Mouse (Mus musculus) embryonic facial prominence, embryonic 15.5 days (tissue): ENCODE measurements around the gene 2410002F23Rik. TPM values are rescaled to one million over a fixed set of nuclear protein-coding genes. Genes with fewer than 3 reads are reported as not detected.
"Not testable (repeated sequence)": the region's sequence is repeated elsewhere in the genome, so short reads cannot be mapped to it uniquely, and the experiment has no call there.

Experiments used
- ATAC-seq: fragments of 200-750 bp; cut with Nextera tagmentation; 2 replicates; pipeline ENCODE4 v1.8.0; 2017; ENCODE audit warnings: low read depth, moderate TSS enrichment; ENCODE audit not compliant: insufficient number of reproducible peaks, low FRiP score, low TSS enrichment
- H3K27ac ChIP-seq: fragments of 300-500 bp; sonication (generic); replicated peaks from 2 replicates; pipeline ENCODE4 v1.5.1; 2015; ENCODE audit warnings: mild to moderate bottlenecking, inconsistent platforms
- H3K27me3 ChIP-seq: fragments of 300-500 bp; sonication (generic); 2 replicates; pipeline ENCODE4 v1.6.1; 2015; ENCODE audit warnings: inconsistent platforms
- H3K36me3 ChIP-seq: fragments of 300-500 bp; sonication (generic); 2 replicates; pipeline ENCODE4 v1.6.1; 2015; ENCODE audit warnings: mild to moderate bottlenecking, inconsistent platforms
- H3K4me1 ChIP-seq: fragments of 300-500 bp; sonication (generic); 2 replicates; pipeline ENCODE4 v1.6.1; 2015; ENCODE audit warnings: inconsistent platforms
- H3K4me2 ChIP-seq: fragments of 300-500 bp; sonication (generic); replicated peaks from 2 replicates; pipeline ENCODE4 v1.6.1; 2015; ENCODE audit warnings: mild to moderate bottlenecking, inconsistent platforms
- H3K4me3 ChIP-seq: fragments of 300-500 bp; sonication (generic); replicated peaks from 2 replicates; pipeline ENCODE4 v1.5.1; 2015; ENCODE audit warnings: mild to moderate bottlenecking, inconsistent platforms
- H3K9ac ChIP-seq: fragments of 300-500 bp; sonication (generic); 2 replicates; pipeline ENCODE4 v1.6.1; 2015; ENCODE audit warnings: inconsistent platforms
- H3K9me3 ChIP-seq: fragments of 300-500 bp; sonication (generic); replicated peaks from 2 replicates; pipeline ENCODE4 v1.6.1; 2016; ENCODE audit warnings: inconsistent platforms
- WGBS: fragments of 180-500 bp; shearing (Covaris S2); methylation state at CpG from one replicate; pipeline ENCODE4 v1.1.7; 2015; 5-methylcytosine and 5-hydroxymethylcytosine counted together
- polyA plus RNA-seq: library from polyadenylated mRNA; unstranded; fragments of >200 nt; fragmentation: Nextera tagmentation; extraction: Ambion mirVana; gene quantifications from 2 replicates; pipeline ENCODE4 v1.2.1, GENCODE M21; 2015

Gene 2410002F23Rik
- polyA plus RNA-seq, result 151 and 162 TPM in 2 replicates

- no peaks in the 10 kb centered on the region for H3K9me3 ChIP-seq
- H3K27me3 ChIP-seq, result no peaks in the 10 kb centered on the region
- under 1% methylated on average over 62 of the region's 62 CpGs for WGBS
- ATAC-seq, result peak; percentile 90
- H3K36me3 ChIP-seq, result peaks cover 28% of the 10 kb centered on the region
- peak within 1 kb of the TSS; percentile 62 for H3K4me2 ChIP-seq
- H3K27ac ChIP-seq, result peak within 1 kb of the TSS; percentile 96
- H3K9ac ChIP-seq, result peak within 1 kb of the TSS; percentile 95
- peak within 1 kb of the TSS; percentile 97 for H3K4me3 ChIP-seq
- H3K4me1 ChIP-seq, result peaks cover 34% of the 10 kb centered on the region
Observed at GRCm38 (mm10) chr7:44246055-44246983, at the start of gene 2410002F23Rik, which contains the start of gene 1700028J19Rik. Gene 2410002F23Rik, plus strand, starts transcription at chr7:44246722. Gene 1700028J19Rik, minus strand, starts transcription at chr7:44246695.

DNA sequence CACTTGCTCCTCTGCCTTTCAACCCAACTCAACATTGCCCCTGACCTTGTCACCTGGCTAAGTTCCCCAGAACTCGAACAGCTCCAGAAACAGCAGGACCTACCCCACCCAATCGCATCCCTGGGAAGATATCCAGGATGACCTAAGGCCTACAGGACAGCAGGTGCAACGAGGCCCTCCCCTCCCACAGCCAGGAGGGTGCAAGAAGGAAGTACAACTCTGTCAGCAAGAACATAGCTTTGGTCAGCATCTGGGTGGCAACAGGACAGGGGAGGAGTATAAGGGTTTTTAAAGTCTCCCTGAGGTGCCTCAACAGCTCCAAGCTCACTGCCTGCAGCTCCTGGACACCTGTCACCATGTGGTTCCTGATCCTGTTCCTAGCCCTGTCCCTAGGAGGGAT is 48.6 kb upstream of the 2410002F23Rik start, which contains the start of gene Klk1b3:
Gene Klk1b3, plus strand, starts transcription at position 301 of the 400 bp plus-strand sequence.
- Histone ChIP-seq H3K27me3 (no peaks in the 10 kb centered on the region), H3K4me1 (no peaks in the 10 kb centered on the region), H3K36me3 (no peaks in the 10 kb centered on the region), H3K9ac (no peak within 1 kb of the TSS), H3K4me2 (no peak within 1 kb of the TSS), H3K9me3 (no peaks in the 10 kb centered on the region), H3K4me3 (no peak within 1 kb of the TSS), H3K27ac (no peak within 1 kb of the TSS)
- 65% methylated on average over 3 of the region's 3 CpGs for WGBS
- ATAC-seq, result no peak

- not testable (repeated sequence) for H3K9me3 ChIP-seq, H3K27me3 ChIP-seq, H3K27ac ChIP-seq, H3K4me3 ChIP-seq, H3K4me2 ChIP-seq, ATAC-seq, H3K36me3 ChIP-seq, H3K9ac ChIP-seq, H3K4me1 ChIP-seq
- 48% methylated on average over 3 of the region's 3 CpGs for WGBS
Observed at GRCm38 (mm10) chr7:44207135-44207534, 39.4 kb upstream of the 2410002F23Rik start, which contains the start of gene Klk1b4. Gene Klk1b4, plus strand, starts transcription at chr7:44207435.

GRCm38 (mm10) chr7:44208307-44208706 is 38.2 kb upstream of the 2410002F23Rik start:
- Histone ChIP-seq H3K4me3 (no peak overlapping the region), H3K36me3 (no peaks in the 10 kb centered on the region), H3K9me3 (no peaks in the 10 kb centered on the region), H3K4me1 (no peaks in the 10 kb centered on the region), H3K9ac (no peak overlapping the region), H3K4me2 (no peak overlapping the region), H3K27me3 (no peaks in the 10 kb centered on the region), H3K27ac (no peak overlapping the region)
- no peak for ATAC-seq
- WGBS, result 76% methylated on average over 3 of the region's 3 CpGs

DNA sequence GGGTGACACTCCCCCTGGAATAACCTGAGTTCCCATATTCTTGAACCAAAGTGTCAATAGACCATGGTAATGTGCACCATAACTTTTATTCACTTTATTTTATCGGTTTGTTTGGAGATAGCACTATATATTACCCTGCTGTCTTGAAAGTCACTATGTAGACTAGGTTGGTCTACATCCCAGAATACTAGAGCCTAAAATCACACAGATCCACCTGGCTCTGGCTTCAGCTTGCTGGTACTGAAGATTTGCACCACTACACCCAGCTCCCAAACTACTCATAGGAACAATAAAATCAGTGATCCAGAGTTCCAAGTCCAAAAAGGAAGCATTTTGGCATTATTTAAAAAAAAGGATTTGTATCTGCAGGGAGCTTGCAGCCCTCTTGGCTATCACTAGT is 30.9 kb upstream of the 2410002F23Rik start, which contains the start of gene Klk1b5:
Gene Klk1b5, plus strand, starts transcription at position 301 of the 400 bp plus-strand sequence.
- Histone ChIP-seq H3K4me3 (no peak within 1 kb of the TSS), H3K27ac (no peak within 1 kb of the TSS), H3K4me1 (no peaks in the 10 kb centered on the region), H3K9ac (no peak within 1 kb of the TSS), H3K9me3 (no peaks in the 10 kb centered on the region), H3K36me3 (no peaks in the 10 kb centered on the region), H3K4me2 (no peak within 1 kb of the TSS), H3K27me3 (no peaks in the 10 kb centered on the region)
- 82% methylated on average over 1 of the region's 1 CpGs for WGBS
- ATAC-seq, result no peak

- not testable (repeated sequence) for ATAC-seq, H3K9ac ChIP-seq, H3K27ac ChIP-seq, H3K27me3 ChIP-seq, H3K4me2 ChIP-seq, H3K9me3 ChIP-seq, H3K4me1 ChIP-seq, H3K4me3 ChIP-seq, H3K36me3 ChIP-seq
- WGBS, result 73% methylated on average over 9 of the region's 10 CpGs
Observed at GRCm38 (mm10) chr7:44221601-44222000, 24.9 kb upstream of the 2410002F23Rik start.

- not testable (repeated sequence) for ATAC-seq, H3K27me3 ChIP-seq, H3K4me1 ChIP-seq, H3K9me3 ChIP-seq, H3K4me3 ChIP-seq, H3K4me2 ChIP-seq, H3K9ac ChIP-seq, H3K27ac ChIP-seq, H3K36me3 ChIP-seq
- WGBS, result 78% methylated on average over 6 of the region's 6 CpGs
Observed at GRCm38 (mm10) chr7:44222335-44222734, 24.2 kb upstream of the 2410002F23Rik start.

GRCm38 (mm10) chr7:44225076-44225475 is 21.4 kb upstream of the 2410002F23Rik start, which contains the start of gene Klk1:
Gene Klk1, plus strand, starts transcription at chr7:44225360.
- ATAC-seq, result no peak
- H3K4me1 ChIP-seq, result no peaks in the 10 kb centered on the region

DNA sequence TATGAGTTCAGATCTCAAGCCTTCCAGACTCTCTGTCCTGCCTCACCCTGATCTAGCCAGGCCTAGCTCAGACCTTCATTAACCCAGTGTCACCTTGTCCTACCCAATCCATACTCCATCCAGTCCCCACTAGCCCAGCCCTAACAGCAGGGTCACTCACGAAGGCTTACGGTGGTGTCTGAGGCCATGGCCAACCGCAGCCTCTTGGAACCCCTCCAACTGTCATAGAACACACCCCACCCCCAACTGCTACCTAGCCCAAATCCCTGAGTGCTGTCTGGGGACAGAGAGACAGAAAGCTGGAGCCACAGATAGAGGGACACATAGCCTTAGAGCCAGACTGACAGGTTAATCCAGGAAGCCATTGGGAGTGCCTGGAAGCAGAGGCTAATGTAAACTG is 10.6 kb upstream of the 2410002F23Rik start, which contains the start of gene Gm36864:
Gene Gm36864, plus strand, starts transcription at position 269 of the 400 bp plus-strand sequence.
- H3K27me3 ChIP-seq, result no peaks in the 10 kb centered on the region
- no peak within 1 kb of the TSS for H3K27ac ChIP-seq
- H3K9me3 ChIP-seq, result no peaks in the 10 kb centered on the region
- H3K4me2 ChIP-seq, result no peak within 1 kb of the TSS
- WGBS, result 85% methylated on average over 3 of the region's 3 CpGs
- no peak within 1 kb of the TSS for H3K4me3 ChIP-seq
- H3K9ac ChIP-seq, result no peak within 1 kb of the TSS
- H3K36me3 ChIP-seq, result no peaks in the 10 kb centered on the region
- 0 out of 2 replicates have a peak, but pooled peaks have one; percentile 7 for ATAC-seq
- no peaks in the 10 kb centered on the region for H3K4me1 ChIP-seq

More at GRCm38 (mm10) chr7:44225076-44225475, 21.4 kb upstream of the 2410002F23Rik start, which contains the start of gene Klk1:
- Histone ChIP-seq H3K4me2 (no peak within 1 kb of the TSS), H3K36me3 (no peaks in the 10 kb centered on the region), H3K9me3 (no peaks in the 10 kb centered on the region), H3K27me3 (no peaks in the 10 kb centered on the region), H3K9ac (no peak within 1 kb of the TSS), H3K4me3 (no peak within 1 kb of the TSS), H3K27ac (no peak within 1 kb of the TSS)
- WGBS, result 36% methylated on average over 1 of the region's 1 CpGs

- no peak for ATAC-seq
- 47% methylated on average over 2 of the region's 2 CpGs for WGBS
- H3K36me3 ChIP-seq, result no peaks in the 10 kb centered on the region
- H3K9ac ChIP-seq, result no peak overlapping the region
- H3K4me3 ChIP-seq, result no peak overlapping the region
- no peaks in the 10 kb centered on the region for H3K27me3 ChIP-seq
- no peak overlapping the region for H3K4me2 ChIP-seq
- H3K4me1 ChIP-seq, result no peaks in the 10 kb centered on the region
- no peak overlapping the region for H3K27ac ChIP-seq
- no peaks in the 10 kb centered on the region for H3K9me3 ChIP-seq
Observed at GRCm38 (mm10) chr7:44239913-44240312, 6.6 kb upstream of the 2410002F23Rik start.

- H3K36me3 ChIP-seq, result no peaks in the 10 kb centered on the region
- H3K4me3 ChIP-seq, result no peak overlapping the region
- ATAC-seq, result no peak
- no peak overlapping the region for H3K27ac ChIP-seq
- no peak overlapping the region for H3K4me2 ChIP-seq
- no peaks in the 10 kb centered on the region for H3K9me3 ChIP-seq
- peaks cover 7% of the 10 kb centered on the region for H3K4me1 ChIP-seq
- no peak overlapping the region for H3K9ac ChIP-seq
- 38% methylated on average over 1 of the region's 1 CpGs for WGBS
- no peaks in the 10 kb centered on the region for H3K27me3 ChIP-seq
Observed at GRCm38 (mm10) chr7:44240712-44241111, 5.8 kb upstream of the 2410002F23Rik start.
